Mouse (Mus musculus) cortical plate, adult 2 months (tissue): ENCODE data around the gene Cybrd1.

Experiments used
- CTCF ChIP-seq: fragments of 200-500 bp; IDR thresholded peaks from 2 replicates; pipeline ENCODE4 v1.5.1; 2011; ENCODE audit warnings: mild to moderate bottlenecking, control low read depth, low read length; ENCODE audit not compliant: insufficient read depth; ENCODE audit errors: extremely low read depth
- POLR2A ChIP-seq: fragments of 200-500 bp; IDR thresholded peaks from 2 replicates; pipeline ENCODE4 v1.6.1; 2011; ENCODE audit warnings: mild to moderate bottlenecking, low read length, control low read depth; ENCODE audit not compliant: insufficient read depth; ENCODE audit errors: extremely low read depth

DNA sequence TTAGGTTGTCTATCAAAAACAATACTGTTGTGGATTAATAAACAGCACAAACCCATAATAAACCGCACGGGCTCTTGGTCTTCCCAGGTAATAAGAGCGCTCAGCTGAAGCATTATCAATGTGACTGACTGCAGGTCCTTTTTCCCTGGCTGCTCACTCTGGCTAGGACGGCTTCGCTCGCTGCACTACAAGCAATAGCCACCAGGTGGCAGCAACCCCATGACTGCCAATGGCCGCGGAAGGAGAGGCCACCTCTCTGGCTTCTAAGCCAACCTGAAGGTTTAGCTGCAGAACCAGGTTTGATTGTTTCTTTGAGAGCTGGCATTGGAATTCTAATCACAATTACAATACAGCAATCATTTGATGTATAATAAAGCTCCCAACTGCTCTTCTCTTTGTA lies 37.8 kb downstream of the Cybrd1 start:
- TF ChIP-seq CTCF (peak; percentile 87), POLR2A (no peak)
